Mouse (Mus musculus) thymus, postnatal 25 days (tissue): Measurements from ENCODE around the gene Tmed1.
A peak's percentile ranks its signal among the peaks of the same experiment; 100 is the strongest.

Source experiments
- DNase-seq: peaks from one replicate; pipeline ENCODE4 v3.0.0; 2022

Tmed1 gene

GRCm38 (mm10) chr9:21464565-21464928, 45.5 kb downstream of the Tmed1 start:
- peak; percentile 27 for DNase-seq

DNA sequence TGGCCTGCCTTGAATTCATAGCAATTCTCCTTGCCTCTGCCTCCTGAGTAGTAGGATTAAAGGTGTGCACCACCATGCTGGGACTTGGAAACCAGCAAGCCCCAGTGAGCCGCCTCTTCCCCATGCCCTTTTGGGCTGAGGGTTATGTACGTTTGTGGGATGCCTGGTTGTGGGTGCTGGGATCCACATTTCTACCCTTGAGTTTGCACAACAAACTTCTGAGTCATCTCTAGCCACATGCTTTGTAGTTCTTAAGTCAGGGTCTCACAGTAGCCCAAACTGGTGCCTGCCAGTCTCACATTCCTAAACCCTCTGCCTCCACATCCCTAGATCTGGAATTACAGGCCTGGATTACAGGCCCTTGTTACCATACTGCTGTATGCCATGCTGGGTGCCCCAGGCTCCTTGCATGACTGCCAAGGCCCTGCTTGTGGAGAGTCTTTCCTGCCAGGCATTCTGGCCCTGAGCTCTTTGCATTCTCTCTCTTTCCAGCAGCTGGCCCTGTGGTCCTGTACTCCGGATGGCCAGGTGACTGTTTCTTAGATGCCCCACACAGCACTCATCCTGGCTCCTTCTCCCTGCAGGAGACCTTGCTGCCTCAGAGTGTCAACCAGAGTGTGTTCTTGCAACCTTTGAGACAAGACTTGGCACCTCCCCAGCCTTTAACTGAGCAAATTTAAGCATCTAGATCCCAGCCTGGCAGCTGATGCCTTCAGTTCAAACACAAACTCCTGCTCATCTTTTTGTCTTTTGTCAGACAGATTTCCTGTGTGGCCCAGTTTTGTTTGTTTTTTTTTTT, 46.1 kb downstream of the Tmed1 start:
- peak; percentile 21 for DNase-seq

GRCm38 (mm10) chr9:21463138-21463590, 46.9 kb downstream of the Tmed1 start:
- no peak for DNase-seq

DNA sequence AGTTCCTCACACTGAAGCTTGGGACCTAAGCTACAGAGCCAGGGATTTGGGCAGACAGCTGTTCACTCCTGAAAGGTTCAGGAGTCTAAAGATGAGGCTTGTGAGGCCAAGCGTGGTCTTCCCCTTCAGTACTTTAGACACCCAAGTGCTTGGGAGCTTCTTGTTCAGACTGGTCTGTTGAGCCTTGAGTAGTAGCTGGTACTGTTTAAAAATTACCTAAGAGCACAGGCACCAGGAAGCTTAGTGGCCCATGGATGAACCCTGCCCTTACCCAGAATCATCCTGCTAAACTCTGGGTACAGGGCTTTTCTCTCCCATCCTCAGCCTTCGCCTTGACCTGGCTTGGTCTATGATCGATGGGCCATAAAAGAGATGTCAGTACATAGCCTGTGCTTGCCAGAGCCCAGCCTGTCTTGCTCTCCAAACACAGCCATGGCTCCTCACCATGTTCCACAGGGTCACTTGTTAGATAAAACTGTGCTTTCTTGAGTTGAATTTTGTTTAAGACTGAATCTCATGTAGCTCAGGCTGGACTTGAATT, 49.6 kb downstream of the Tmed1 start:
- no peak for DNase-seq

GRCm38 (mm10) chr9:21458821-21459220, 51.2 kb downstream of the Tmed1 start:
- no peak for DNase-seq
